Mouse (Mus musculus) hindbrain, embryonic 15.5 days (tissue): ENCODE data around the gene Fbxl20. TPM values are rescaled to one million over a fixed set of nuclear protein-coding genes. Genes with fewer than 3 reads are reported as not detected.

Experiments
- ATAC-seq: fragments of 200-750 bp; cut with Nextera tagmentation; 2 replicates; pipeline ENCODE4 v1.8.0; 2017; ENCODE audit warnings: low read depth, moderate number of reproducible peaks, moderate TSS enrichment; ENCODE audit not compliant: low FRiP score
- H3K27ac ChIP-seq: fragments of 300-500 bp; sonication (generic); replicated peaks from 2 replicates; pipeline ENCODE4 v1.5.1; 2015; ENCODE audit warnings: mild to moderate bottlenecking, inconsistent platforms
- H3K27me3 ChIP-seq: fragments of 300-500 bp; sonication (generic); 2 replicates; pipeline ENCODE4 v1.6.1; 2015; ENCODE audit warnings: control low read depth, inconsistent platforms
- H3K36me3 ChIP-seq: fragments of 300-500 bp; sonication (generic); 2 replicates; pipeline ENCODE4 v1.6.1; 2015; ENCODE audit warnings: control low read depth, inconsistent platforms
- H3K4me1 ChIP-seq: fragments of 300-500 bp; sonication (generic); replicated peaks from 2 replicates; pipeline ENCODE4 v1.6.1; 2015; ENCODE audit warnings: control low read depth, inconsistent platforms
- H3K4me2 ChIP-seq: fragments of 300-500 bp; sonication (generic); 2 replicates; pipeline ENCODE4 v1.6.1; 2015; ENCODE audit warnings: moderate library complexity, mild to moderate bottlenecking, inconsistent platforms
- H3K4me3 ChIP-seq: fragments of 300-500 bp; sonication (generic); 2 replicates; pipeline ENCODE4 v1.5.1; 2015; ENCODE audit warnings: mild to moderate bottlenecking, inconsistent platforms
- H3K9ac ChIP-seq: fragments of 300-500 bp; sonication (generic); 2 replicates; pipeline ENCODE4 v1.6.1; 2015; ENCODE audit warnings: inconsistent platforms
- H3K9me3 ChIP-seq: fragments of 300-500 bp; sonication (generic); 2 replicates; pipeline ENCODE4 v1.6.1; 2016; ENCODE audit warnings: control low read depth, inconsistent platforms
- WGBS: fragments of 180-500 bp; shearing (Covaris S2); methylation state at CpG from one replicate; pipeline ENCODE4 v1.1.7; 2015; 5-methylcytosine and 5-hydroxymethylcytosine counted together
- polyA plus RNA-seq: library from polyadenylated mRNA; unstranded; fragments of >200 nt; fragmentation: Nextera tagmentation; extraction: Ambion mirVana; gene quantifications from 2 replicates; pipeline ENCODE4 v1.2.1, GENCODE M21; 2015

Gene Fbxl20
- polyA plus RNA-seq, 1 experiment from 2014 or later: 27.5 TPM

DNA sequence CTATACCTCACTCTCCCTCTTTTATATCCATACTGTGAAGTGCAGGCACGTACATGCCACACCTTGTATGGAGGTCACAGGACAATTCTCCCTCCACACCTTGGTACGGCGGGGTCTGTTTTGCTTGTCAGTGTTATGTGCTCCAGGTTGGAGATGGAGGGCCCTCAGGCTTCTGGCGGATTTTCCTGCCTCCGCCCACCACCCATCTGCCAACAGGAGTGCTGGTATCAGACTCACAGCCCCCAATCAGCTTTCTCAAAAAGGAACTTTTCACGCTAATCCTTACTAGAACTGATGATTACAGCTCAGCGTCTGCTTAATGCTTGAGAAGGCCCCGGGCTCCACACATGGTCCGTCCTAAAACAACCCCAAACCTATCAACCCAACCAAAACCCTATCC, 64.1 kb downstream of the Fbxl20 start:
- Histone ChIP-seq H3K36me3 (peaks cover 25% of the 10 kb centered on the region), H3K4me2 (no peak overlapping the region), H3K27me3 (no peaks in the 10 kb centered on the region), H3K4me1 (no peaks in the 10 kb centered on the region), H3K9ac (no peak overlapping the region), H3K27ac (no peak overlapping the region), H3K4me3 (no peak overlapping the region), H3K9me3 (no peaks in the 10 kb centered on the region)
- WGBS: 94% methylated on average over 9 of the region's 9 CpGs
- no peak for ATAC-seq

DNA sequence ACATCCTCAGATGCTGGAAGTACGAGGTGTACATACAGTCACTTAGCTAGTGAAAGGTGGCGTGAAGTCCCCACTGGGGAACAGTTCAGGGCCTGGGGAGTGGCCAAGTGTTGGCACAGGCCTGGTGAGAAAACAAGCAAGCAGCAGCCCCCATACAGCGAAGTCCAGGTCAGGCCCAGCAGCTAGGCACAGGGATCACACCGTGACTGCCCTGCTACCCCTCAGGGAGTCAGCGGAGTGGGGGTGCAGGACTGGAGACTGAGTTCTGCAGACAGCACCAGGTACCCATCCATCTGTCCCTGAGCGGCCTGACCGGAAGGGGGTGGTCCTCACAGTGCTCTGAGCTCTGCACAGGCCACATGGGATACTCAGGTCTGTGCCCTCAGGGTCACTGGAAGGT, 67.5 kb downstream of the Fbxl20 start:
- no peak overlapping the region for H3K27ac ChIP-seq
- no peak overlapping the region for H3K9ac ChIP-seq
- H3K27me3 ChIP-seq: no peaks in the 10 kb centered on the region
- H3K36me3 ChIP-seq: no peaks in the 10 kb centered on the region; the same call in 1 of the 2 replicates
- WGBS: 87% methylated on average over 7 of the region's 7 CpGs
- H3K9me3 ChIP-seq: no peaks in the 10 kb centered on the region
- ATAC-seq: no peak
- no peak overlapping the region for H3K4me3 ChIP-seq
- H3K4me2 ChIP-seq: no peak overlapping the region
- no peaks in the 10 kb centered on the region for H3K4me1 ChIP-seq

DNA sequence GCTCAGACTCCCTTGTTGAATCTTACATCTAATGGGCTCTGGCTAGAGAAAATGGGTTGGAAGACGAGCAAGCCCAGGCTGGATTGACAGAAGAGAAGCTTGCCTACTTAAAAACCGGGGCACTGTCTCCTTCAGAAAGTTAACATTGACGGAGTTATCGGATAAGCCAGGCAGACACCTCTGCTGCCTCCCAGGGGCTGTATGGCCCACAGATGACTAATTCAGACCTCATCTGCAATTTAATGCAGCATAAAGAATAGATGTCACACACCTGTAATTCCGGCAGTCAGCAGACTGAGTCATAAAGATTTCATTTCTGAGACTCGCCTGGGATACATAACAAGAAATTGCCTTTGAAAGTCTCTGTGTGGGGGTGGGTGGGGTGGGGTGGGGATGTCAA, 69.8 kb downstream of the Fbxl20 start:
- no peak overlapping the region for H3K4me2 ChIP-seq
- peaks cover 3% of the 10 kb centered on the region; the same call in 1 of the 2 replicates for H3K4me1 ChIP-seq
- WGBS: 71% methylated on average over 6 of the region's 6 CpGs
- no peak overlapping the region for H3K27ac ChIP-seq
- ATAC-seq: no peak
- H3K4me3 ChIP-seq: no peak overlapping the region
- no peak overlapping the region for H3K9ac ChIP-seq
- H3K36me3 ChIP-seq: no peaks in the 10 kb centered on the region
- no peaks in the 10 kb centered on the region for H3K27me3 ChIP-seq
- H3K9me3 ChIP-seq: no peaks in the 10 kb centered on the region

DNA sequence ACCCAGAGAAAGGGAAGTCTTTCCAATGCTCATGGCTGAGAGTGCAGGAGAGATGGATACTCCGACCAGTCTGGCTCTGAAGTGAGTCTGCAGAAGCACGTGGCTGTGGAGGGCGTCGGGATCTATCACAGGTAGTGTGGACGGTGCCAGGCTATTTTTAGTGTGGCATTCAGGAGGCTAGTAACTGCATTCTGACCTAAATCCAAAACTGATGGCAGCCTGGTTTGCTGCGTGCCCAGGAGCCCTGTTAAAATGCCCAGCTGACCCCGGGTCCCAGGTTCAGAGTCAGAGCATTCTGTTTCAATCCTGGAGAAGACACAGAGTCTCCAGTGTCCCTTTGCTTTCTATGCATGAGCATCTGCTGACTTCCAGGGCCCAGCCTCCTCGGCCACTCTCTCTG, 73.1 kb downstream of the Fbxl20 start:
- Histone ChIP-seq H3K4me2 (no peak overlapping the region), H3K9me3 (no peaks in the 10 kb centered on the region), H3K4me3 (no peak overlapping the region), H3K4me1 (peaks cover 3% of the 10 kb centered on the region; the same call in 1 of the 2 replicates), H3K9ac (no peak overlapping the region), H3K27me3 (no peaks in the 10 kb centered on the region), H3K27ac (no peak overlapping the region), H3K36me3 (no peaks in the 10 kb centered on the region)
- 81% methylated on average over 8 of the region's 8 CpGs for WGBS
- ATAC-seq: no peak

DNA sequence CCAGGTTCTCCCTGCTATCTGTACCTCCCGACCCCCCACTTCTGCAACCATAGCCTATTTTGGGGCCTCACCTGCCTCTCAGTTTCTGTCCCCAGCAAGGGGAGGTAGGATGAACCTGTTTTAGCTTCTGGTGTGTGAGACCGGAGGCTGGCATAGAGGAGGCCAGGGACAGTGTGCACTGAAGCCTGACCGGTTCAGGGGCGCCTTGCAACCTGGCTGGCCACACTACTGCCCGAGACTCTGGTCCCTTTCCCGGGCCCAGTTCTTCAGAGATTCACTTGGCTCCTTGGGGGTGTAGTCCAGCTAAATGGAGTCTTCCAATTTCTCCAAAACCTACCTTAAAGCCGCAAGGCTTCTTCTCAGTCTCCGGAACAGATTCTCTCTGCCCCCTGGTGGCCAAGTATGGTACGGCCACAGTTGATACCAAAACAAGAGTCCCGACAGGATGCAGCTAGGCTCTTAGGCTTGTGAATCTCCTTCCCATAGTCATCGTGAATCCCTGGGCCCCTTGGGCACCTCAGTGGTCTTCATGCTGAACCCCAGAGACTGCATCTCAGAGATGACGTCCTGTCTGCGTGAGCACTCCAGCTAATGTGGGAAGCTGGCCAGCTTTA, 74.9 kb downstream of the Fbxl20 start:
- Histone ChIP-seq H3K27me3 (no peaks in the 10 kb centered on the region), H3K4me1 (peaks cover 3% of the 10 kb centered on the region; the same call in 1 of the 2 replicates), H3K27ac (no peak overlapping the region), H3K9me3 (no peaks in the 10 kb centered on the region), H3K9ac (no peak overlapping the region), H3K36me3 (no peaks in the 10 kb centered on the region), H3K4me3 (no peak overlapping the region), H3K4me2 (peak overlapping the region; percentile 30; the same call in 1 of the 2 replicates)
- ATAC-seq: peak; percentile 56
- WGBS: 20% methylated on average over 13 of the region's 13 CpGs

DNA sequence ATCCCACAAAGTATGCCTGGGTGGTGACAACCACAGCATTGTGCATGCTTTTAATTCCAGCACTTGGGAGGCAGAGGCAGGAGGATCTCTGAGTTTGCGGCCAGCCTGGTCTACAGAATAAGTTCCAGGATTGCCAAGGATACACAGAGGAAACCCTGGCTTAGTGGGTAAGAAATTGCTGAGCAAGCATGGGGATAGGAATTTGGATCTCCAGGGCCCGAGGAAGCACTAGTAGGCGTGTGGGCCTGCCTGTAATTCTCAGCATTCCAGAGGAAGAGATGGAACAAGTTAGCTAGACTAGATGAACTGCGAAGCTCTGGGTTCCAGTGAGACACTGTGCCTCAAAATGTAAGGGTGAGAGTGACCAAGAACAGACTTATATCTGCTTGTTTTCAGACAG, 76.8 kb downstream of the Fbxl20 start:
- Histone ChIP-seq H3K4me3 (no peak overlapping the region), H3K4me2 (no peak overlapping the region), H3K9me3 (no peaks in the 10 kb centered on the region), H3K27ac (no peak overlapping the region), H3K4me1 (peaks cover 3% of the 10 kb centered on the region; the same call in 1 of the 2 replicates), H3K27me3 (no peaks in the 10 kb centered on the region), H3K9ac (no peak overlapping the region), H3K36me3 (no peaks in the 10 kb centered on the region)
- WGBS: 92% methylated on average over 4 of the region's 4 CpGs
- ATAC-seq: no peak

DNA sequence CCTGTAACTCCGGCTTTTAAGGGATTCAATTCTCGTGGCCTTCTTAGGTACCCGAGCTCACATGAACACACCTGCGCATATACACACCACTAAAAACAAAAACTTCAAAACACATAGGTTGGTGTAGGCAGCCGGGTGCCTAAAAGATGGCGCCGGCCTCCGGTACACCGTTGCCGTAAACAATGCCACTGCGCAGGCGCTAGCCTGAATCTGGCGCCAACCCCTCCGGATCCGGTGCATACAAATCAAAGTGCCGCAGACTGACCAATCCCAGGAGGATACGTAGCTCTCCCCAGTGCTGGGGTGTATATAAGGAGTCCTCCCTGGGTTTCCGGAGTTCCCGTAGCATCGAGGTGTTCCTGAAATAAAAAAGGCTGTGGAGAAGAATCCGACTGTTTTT, 82.9 kb downstream of the Fbxl20 start:
- Histone ChIP-seq H3K4me1 (no peaks in the 10 kb centered on the region), H3K9ac (no peak overlapping the region), H3K4me2 (no peak overlapping the region), H3K4me3 (no peak overlapping the region), H3K27me3 (no peaks in the 10 kb centered on the region), H3K27ac (no peak overlapping the region), H3K9me3 (no peaks in the 10 kb centered on the region), H3K36me3 (no peaks in the 10 kb centered on the region)
- WGBS: 95% methylated on average over 21 of the region's 21 CpGs
- no peak for ATAC-seq

DNA sequence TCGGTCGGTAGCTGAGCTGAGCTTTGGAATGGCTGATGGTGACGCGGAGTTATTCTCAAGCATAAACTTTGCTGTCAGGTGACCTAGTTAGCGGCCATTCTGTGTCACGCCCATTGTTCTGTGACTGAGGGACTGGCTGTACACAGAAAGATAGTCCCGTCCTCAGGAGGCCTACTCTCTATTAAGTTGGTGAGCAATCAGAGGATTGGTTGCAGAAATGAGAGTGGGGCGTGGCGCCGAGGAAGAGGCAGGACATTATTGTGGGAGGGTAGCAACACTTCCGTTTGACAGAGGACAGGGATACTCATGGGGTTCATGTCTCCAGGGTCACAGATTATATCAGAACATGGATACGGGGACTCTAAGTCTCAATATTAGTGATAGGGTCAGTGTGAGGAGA, 84.0 kb downstream of the Fbxl20 start:
- Histone ChIP-seq H3K4me3 (no peak overlapping the region), H3K9me3 (no peaks in the 10 kb centered on the region), H3K36me3 (no peaks in the 10 kb centered on the region), H3K9ac (no peak overlapping the region), H3K27me3 (no peaks in the 10 kb centered on the region), H3K4me2 (no peak overlapping the region), H3K27ac (no peak overlapping the region), H3K4me1 (no peaks in the 10 kb centered on the region)
- ATAC-seq: no peak
- 91% methylated on average over 12 of the region's 12 CpGs for WGBS

DNA sequence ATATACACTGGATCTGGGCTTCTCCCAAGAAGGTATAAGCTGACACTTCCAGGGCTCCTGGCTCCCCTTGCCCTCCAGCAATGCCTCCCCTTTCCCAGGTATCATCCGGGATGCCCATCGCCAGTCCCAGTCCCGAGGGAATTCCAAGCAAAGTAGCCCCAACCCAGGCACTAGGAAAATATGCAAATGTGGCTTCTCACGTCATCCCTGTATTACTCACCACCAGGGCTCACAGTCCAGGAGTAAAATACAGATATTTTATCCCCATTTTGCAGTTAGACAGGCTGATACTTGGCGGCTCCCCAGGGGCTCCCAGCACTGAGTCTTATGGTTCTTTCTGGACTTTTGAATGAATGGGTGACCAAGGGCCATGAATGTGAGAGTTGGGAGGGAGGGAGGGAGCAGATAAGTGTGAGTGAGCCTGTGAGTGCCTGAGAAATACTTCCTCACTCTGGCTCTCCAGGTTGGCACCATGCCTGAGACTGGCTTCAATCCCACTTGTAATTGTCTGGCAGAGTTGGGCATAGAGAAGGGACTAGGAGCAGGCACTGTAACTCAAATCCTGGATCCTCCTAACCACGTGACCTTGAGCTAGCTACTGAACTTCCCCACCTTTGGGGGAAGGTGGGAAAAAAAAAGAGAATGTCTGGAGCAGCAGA, 88.2 kb downstream of the Fbxl20 start:
- Histone ChIP-seq H3K4me3 (no peak overlapping the region), H3K9me3 (no peaks in the 10 kb centered on the region), H3K4me2 (no peak overlapping the region), H3K36me3 (no peaks in the 10 kb centered on the region), H3K4me1 (peaks cover 8% of the 10 kb centered on the region), H3K27me3 (no peaks in the 10 kb centered on the region), H3K27ac (no peak overlapping the region), H3K9ac (no peak overlapping the region)
- 52% methylated on average over 6 of the region's 6 CpGs for WGBS
- ATAC-seq: no peak

DNA sequence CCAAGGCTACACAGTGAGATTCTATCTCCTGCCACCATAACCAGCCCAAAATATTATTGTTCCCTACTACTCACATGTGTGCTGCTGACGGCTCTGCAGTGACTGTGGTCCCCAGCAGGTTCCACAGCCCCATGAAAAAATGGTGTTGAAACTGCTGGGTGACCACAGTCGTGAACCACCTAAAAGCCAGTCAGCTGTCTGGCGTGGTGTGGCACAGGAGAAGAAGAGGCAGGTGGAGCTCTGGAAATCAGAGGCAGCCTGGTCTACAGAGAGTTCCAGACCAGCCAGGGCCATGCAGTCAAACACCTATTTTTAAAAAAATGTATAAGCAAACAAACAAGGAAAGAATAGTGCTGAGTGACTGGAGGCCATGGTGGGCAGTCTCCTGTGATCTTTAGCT, 88.8 kb downstream of the Fbxl20 start:
- 76% methylated on average over 3 of the region's 3 CpGs for WGBS
- H3K4me3 ChIP-seq: no peak overlapping the region
- no peak for ATAC-seq

DNA sequence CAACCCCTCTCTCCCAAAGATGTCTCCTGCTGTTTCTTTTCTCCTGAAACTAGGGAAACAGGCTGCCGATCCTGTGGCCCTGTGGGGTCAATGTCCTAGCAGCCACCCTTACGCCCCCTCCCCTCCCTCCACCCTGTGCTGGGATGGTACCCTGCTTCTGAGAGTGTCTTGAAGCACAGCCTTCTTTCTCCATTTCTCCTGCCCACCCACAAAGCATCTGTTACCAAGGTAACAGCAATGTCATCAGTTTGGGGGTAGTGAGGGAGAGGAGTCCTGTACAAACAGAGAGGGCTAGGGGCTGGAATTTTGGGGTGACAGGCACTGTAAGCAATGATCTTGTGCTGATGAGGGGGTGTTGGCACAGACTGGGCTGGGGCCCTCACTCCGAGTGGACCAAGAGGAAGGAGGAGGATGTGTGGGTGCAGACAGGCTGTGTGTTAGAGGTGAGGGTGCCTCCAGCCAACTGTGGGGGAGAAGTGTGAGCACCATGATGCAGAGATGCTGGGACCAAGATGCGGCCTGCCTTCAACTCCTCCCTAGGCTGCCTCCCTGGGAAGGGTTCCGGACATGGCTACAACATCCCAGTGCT, 90.0 kb downstream of the Fbxl20 start:
- Histone ChIP-seq H3K9me3 (no peaks in the 10 kb centered on the region), H3K4me1 (peaks cover 8% of the 10 kb centered on the region), H3K4me2 (no peak overlapping the region), H3K9ac (no peak overlapping the region), H3K4me3 (no peak overlapping the region), H3K27me3 (peaks cover 7% of the 10 kb centered on the region), H3K27ac (no peak overlapping the region), H3K36me3 (no peaks in the 10 kb centered on the region)
- 67% methylated on average over 5 of the region's 5 CpGs for WGBS
- no peak for ATAC-seq

More for the DNA sequence above, 88.8 kb downstream of the Fbxl20 start:
- Histone ChIP-seq H3K9ac (no peak overlapping the region), H3K4me1 (peaks cover 8% of the 10 kb centered on the region), H3K27ac (no peak overlapping the region), H3K36me3 (no peaks in the 10 kb centered on the region), H3K4me2 (no peak overlapping the region), H3K9me3 (no peaks in the 10 kb centered on the region), H3K27me3 (no peaks in the 10 kb centered on the region)

DNA sequence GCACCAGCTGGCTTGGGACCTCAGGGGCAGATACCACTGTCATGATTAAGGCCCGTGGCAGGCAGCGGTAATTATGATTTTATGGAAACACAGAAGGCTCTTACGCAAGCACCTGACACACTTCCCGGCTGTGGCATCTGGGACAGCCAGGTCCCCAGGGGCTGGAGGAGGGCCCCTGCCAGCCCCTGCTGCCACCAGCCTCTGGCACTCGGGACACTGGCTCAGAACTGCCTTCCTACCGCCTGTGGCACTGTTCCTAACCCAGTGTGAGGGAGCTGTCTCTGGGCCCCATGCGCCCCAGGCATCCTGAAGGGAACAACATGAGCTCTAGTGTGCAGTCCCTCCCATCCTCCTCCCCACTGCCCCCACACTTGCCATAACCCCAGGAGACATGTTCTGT, 90.5 kb downstream of the Fbxl20 start:
- Histone ChIP-seq H3K36me3 (no peaks in the 10 kb centered on the region), H3K9ac (no peak overlapping the region), H3K4me1 (peaks cover 8% of the 10 kb centered on the region), H3K27me3 (peaks cover 11% of the 10 kb centered on the region), H3K9me3 (no peaks in the 10 kb centered on the region), H3K4me2 (no peak overlapping the region), H3K27ac (no peak overlapping the region), H3K4me3 (no peak overlapping the region)
- WGBS: 39% methylated on average over 7 of the region's 7 CpGs
- 0 out of 2 replicates have a peak, but pooled peaks have one; percentile 27 for ATAC-seq
